Mouse (Mus musculus) mature B cell (primary cell): ENCODE measurements around the gene Aff3.

ENCODE experiments used
- in situ Hi-C: fragments of 300-500 bp; cut with MboI; formaldehyde crosslinking; loops from 2 replicates; pipeline ENCODE4 v1.14.3; 2019

Gene Aff3

GRCm38 (mm10) chr1:38545282-38545945 lies 119.3 kb downstream of the Aff3 start:
- in situ Hi-C loops = no loop called here

GRCm38 (mm10) chr1:38544501-38544900 lies 120.3 kb downstream of the Aff3 start:
- in situ Hi-C loops = no loop called here

- in situ Hi-C loops = no loop called here
Measured at GRCm38 (mm10) chr1:38541536-38541935, 123.2 kb downstream of the Aff3 start.

GRCm38 (mm10) chr1:38536929-38537540 lies 127.7 kb downstream of the Aff3 start:
- in situ Hi-C loops = no loop called here

- in situ Hi-C loops = no loop called here
Measured at GRCm38 (mm10) chr1:38532581-38532980, 132.2 kb downstream of the Aff3 start.

- in situ Hi-C loops = no loop called here
Measured at GRCm38 (mm10) chr1:38528607-38529006, 136.1 kb downstream of the Aff3 start.

- in situ Hi-C loops = no loop called here
Measured at GRCm38 (mm10) chr1:38526568-38526967, 138.2 kb downstream of the Aff3 start.

- in situ Hi-C loops = no loop called here
Measured at GRCm38 (mm10) chr1:38521651-38522050, 143.1 kb downstream of the Aff3 start.

- in situ Hi-C loops = no loop called here
Measured at GRCm38 (mm10) chr1:38516225-38516624, 148.5 kb downstream of the Aff3 start.

- in situ Hi-C loops = no loop called here
Measured at GRCm38 (mm10) chr1:38514634-38515011, 150.1 kb downstream of the Aff3 start.

GRCm38 (mm10) chr1:38513970-38514633 lies 150.7 kb downstream of the Aff3 start:
- in situ Hi-C loops = no loop called here

GRCm38 (mm10) chr1:38512258-38513081 lies 152.3 kb downstream of the Aff3 start:
- in situ Hi-C loops = no loop called here

- in situ Hi-C loops = no loop called here
Measured at GRCm38 (mm10) chr1:38511076-38511475, 153.7 kb downstream of the Aff3 start.

- in situ Hi-C loops = no loop called here
Measured at GRCm38 (mm10) chr1:38509301-38509700, 155.5 kb downstream of the Aff3 start.

GRCm38 (mm10) chr1:38507636-38508179 lies 157.0 kb downstream of the Aff3 start:
- in situ Hi-C loops = no loop called here

GRCm38 (mm10) chr1:38506396-38506795 lies 158.4 kb downstream of the Aff3 start:
- in situ Hi-C loops = no loop called here

GRCm38 (mm10) chr1:38503431-38504089 lies 161.2 kb downstream of the Aff3 start:
- in situ Hi-C loops = no loop called here

GRCm38 (mm10) chr1:38502797-38503196 lies 162.0 kb downstream of the Aff3 start:
- in situ Hi-C loops = no loop called here

- in situ Hi-C loops = no loop called here
Measured at GRCm38 (mm10) chr1:38501231-38501630, 163.5 kb downstream of the Aff3 start.

- in situ Hi-C loops = no loop called here
Measured at GRCm38 (mm10) chr1:38499500-38499899, 165.3 kb downstream of the Aff3 start.

GRCm38 (mm10) chr1:38497576-38497975 lies 167.2 kb downstream of the Aff3 start:
- in situ Hi-C loops = no loop called here
